Mouse (Mus musculus): ENCODE measurements around the gene Btbd35f16.
"Not testable (repeated sequence)": the region's sequence is repeated elsewhere in the genome, so short reads cannot be mapped to it uniquely, and the experiment has no call there.

The Btbd35f16 gene

GRCm38 (mm10) chrX:3956902-3957301 lies at the start of gene Btbd35f16:
Btbd35f16 (minus strand) TSS chrX:3957002.
- not testable (repeated sequence) for DNase-seq (ENCODE audit: extremely low read depth, insufficient read length, low spot score)
